Mouse (Mus musculus): ENCODE results near the gene Avl9.

Avl9 gene

DNA sequence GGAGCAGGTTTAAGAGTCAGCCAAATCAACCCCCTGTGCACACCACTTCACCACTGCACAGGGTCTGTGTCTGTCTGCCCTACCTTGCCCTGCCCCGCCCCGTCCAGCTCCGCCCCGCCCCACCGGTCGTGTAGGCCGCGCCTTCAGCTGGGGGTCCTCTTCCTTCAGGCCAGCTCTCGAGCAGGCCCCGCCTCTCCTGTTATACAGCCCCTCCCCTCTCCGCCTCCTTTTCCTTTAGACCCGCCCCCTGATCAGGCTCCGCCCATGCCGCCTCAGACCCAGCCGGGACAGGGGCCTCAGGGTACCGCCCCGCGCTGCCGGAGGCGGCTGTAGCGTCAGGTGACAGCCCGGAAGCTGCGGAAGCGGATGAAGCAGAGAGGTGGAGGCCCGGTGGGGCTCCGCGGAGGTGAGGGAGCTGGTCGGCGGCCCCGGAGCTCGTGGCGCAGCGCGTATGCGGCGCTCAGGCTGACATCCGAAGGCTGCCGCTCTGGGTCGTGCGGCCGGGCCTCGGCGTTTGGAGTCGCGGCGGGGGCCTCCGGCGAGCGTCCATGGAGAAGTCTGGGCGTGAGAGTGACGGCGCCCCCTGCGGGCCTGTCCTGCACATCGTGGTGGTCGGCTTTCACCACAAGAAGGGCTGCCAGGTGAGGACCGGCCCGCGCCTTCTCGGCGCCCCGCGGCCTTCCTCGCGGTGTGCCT lies at the start of gene Avl9:
TSS of gene Avl9 (plus strand) at position 326 of the 696 bp plus-strand sequence.
- peak; percentile 95 for DNase-seq (ENCODE audit: low spot score)

DNA sequence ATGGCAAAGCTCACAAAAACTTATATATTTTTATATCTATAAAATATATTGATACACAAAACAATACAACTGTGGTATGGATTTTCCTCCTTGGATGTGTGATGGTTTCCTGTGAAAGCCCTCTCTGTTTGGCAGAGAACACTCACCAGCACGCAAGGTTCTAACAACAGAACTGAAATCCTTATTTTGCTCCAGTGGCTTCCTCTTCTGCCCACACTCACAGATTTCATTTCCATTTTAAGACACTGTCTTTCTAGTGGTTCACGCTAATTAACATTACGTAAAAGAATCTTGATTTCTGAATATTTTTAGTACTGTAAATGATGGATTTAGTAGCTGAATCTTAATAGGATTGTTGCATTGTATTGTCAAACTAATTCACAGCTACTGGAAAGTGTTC lies 26.5 kb upstream of the Avl9 start:
- no peak for DNase-seq (ENCODE audit: low spot score)

DNA sequence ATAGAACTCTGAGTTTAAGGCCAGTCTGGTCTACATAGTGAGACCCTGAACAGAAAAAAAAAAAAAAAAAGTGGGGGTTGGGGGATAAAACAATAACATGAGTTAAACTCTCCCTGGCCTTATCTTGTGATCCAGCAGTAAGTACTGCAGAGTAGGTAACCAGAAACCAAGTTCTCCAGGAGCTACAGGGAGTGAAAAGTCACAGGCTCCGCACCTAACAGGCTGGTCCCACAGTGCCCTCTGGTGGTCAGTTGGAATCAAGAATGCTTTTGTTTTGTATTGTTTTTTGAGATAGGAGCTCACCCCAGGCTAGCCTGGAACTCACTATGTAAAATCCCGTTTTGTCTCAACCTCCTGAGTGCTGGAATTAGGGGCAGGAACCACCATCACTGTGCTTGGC lies 23.5 kb upstream of the Avl9 start:
- peak; percentile 56 for DNase-seq (ENCODE audit: low spot score)

DNA sequence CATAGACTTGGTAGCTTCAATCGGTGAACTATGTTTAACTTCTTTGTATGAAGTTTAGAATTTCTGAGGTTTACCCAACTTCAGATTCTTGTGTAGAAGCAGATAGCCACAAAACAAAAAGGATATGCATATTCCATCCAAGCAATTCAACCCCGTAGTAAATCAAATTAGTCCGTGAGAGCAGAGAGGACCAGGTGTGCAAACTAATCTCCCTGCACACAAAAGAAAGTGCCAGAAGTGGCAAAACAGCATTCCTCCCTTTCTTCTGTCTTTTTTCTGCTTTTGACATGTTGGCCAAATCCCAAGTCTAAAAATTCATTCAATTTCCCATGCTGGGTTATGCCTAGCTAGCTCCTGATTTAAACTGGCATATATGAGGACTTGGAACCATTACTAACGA lies 22.3 kb upstream of the Avl9 start:
- no peak for DNase-seq (ENCODE audit: low spot score)

DNA sequence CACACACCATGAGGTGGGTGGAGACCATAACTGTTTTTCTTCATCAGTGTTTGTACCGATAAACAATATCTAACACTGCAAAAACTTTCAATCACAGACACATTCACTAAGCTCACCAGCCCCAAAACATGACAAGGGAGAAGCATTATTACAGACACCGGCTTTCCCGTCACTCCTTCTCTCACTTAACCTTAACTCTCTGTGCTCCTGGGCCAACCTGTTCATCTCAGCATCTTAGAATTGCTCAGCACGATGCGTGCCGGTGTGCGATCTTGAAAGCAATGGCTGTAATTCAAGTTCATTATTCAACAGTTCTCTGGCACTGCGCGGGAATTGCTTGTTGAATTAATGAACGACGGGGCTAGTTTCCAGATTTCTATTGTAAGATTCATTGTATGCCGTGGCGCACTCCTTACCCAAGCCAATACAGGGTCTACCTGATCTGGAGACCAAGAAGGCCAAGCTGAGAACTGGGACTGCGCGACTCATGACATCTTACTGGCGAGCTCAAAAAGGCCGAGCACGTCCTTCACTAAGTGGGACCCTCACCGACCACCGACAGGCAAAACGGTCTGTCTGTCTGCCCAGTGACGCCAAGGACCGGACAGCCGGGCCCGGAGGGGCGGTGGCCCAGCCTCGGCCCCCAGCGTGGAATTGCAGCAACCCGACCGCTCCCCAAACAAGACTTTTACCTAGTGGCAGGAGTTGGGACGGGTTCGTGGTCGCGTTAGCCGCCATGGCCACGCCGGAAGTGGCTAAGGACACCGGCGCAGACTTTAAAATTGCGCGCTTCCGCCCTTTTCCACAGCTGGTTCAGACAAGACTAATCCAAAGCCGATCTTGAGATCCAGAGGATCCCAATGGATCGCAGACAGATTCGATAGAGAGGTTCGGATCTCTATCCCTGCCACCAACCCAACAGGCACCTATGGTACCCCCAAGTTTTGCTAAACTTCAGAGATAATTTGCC lies 10.5 kb upstream of the Avl9 start, which contains the start of gene Lsm5:
TSS of gene Lsm5 (minus strand) at position 780 of the 970 bp plus-strand sequence.
- DNase-seq (ENCODE audit: low spot score), result peak; percentile 93

DNA sequence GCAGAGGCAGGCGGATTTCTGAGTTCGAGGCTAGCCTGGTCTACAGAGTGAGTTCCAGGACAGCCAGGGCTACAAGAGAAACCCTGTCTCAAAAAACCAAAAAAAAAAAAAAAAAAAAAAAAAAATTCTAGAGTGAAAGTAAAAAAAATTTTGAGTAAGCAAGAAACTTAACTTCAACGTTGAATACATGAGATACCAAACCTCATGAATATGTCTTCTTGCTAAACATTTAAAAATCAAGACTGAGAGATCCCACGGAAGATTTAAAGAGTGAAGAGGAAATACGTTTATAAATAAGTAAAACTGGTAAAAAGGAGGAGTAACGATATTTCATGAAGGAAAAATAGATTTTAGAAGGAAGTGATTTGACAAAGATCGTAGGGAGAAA lies 519 bp upstream of the Avl9 start:
- no peak for DNase-seq (ENCODE audit: low spot score)

DNA sequence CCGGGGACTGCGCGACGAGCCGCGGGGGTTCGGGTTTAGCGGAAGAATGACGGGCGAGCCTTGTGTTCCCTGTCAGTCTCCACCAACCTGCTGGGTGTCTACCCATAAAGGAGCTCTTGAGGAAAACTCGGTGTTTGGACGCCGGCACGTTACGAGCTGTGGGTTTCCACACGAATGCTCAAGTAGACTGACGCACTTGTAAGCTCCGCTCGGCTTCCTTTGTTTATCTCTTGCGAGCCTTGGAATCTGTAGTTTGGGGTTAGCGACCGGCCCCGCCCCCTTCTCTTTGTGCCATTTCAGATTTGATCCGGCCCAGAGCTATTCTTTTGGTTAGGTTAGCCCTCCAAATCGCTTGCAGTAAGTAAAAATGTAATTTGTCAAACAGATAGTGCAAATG lies 569 bp downstream of the Avl9 start:
- DNase-seq (ENCODE audit: low spot score), result peak; percentile 70

DNA sequence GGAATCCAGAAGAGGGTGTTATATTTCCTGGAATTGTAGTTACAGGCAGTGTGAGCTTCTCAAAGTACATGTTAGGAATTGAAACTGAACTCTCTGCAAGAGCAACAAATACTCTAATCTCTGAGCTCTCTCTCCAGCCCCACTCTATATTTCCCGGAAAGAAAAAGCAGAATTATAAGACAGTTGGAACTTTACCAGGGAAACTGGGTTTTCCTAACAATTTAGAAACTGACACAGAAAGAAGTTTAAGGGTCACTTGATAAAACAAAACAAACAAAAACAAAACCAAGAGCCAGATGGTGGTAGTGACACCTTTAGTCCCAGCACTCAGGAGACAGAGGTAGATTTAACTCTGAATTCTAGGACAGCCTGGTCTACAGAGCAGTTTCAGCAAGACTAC lies 4.4 kb downstream of the Avl9 start:
- DNase-seq (ENCODE audit: low spot score), result no peak

DNA sequence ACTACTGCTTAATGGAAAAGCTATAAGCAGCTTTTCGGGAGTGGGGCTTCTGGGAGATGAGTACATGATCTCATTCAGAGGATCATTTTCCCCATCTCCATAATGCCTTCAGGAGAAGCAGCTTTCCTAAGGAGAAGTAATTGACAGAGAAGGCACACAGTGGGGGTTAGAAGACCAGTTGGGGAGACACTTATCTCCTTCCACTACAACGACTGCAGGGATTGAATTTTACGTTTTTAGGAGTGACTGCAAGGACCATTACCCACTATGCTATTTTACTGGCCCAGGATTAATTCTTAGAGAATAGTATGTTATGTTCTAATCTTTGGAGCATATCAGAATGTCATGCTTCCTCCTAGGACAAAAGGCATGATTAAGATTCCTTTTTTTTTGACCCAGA lies 6.2 kb downstream of the Avl9 start:
- no peak for DNase-seq (ENCODE audit: low spot score)

DNA sequence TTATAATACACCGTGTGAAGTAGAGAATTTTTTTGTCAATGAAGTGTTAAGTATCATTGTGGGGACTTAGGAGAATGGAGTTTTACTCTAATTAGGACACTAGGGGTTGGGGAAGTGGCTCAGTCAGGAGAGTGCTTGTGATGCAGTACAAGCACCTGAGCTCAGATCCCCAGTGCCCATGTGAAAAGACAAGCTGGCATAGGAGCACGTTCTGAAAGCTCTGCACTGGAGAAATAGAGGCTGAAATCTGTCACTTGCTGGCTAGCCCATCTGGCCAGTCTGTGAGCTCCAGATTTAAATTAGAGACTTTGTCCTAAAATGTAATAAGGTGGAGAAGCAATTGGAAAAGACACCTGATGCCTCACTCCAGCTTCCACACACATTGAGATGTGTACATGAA lies 17.8 kb downstream of the Avl9 start:
- DNase-seq (ENCODE audit: low spot score), result no peak

DNA sequence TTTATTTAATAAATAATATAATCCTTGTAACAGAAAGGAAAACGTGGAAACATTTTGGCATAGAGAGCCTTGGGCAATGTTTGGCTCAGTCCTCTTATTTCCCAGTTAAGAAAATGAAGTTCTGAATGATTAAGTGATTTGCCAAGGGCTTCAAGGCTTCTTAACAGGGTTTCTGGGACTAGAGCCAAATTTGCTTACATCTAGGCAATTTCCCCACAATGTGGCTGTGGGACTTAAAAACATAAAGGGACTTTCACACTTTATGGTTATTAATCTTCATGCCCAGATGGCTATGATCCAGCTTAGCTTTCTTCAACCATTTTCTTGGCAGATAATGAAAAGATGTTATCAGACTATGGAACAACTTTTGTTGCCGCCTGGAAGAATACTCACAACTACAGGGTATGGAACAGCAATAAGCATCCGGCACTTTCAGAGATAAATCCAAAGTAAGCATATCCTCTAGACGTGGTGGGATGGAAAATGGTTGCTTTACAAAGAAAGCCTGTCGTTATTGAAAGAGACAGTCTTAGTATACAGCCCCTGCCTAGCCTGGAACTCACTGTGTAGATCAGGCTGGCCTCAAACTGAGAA lies 31.3 kb downstream of the Avl9 start:
- peak; percentile 84 for DNase-seq (ENCODE audit: low spot score)

DNA sequence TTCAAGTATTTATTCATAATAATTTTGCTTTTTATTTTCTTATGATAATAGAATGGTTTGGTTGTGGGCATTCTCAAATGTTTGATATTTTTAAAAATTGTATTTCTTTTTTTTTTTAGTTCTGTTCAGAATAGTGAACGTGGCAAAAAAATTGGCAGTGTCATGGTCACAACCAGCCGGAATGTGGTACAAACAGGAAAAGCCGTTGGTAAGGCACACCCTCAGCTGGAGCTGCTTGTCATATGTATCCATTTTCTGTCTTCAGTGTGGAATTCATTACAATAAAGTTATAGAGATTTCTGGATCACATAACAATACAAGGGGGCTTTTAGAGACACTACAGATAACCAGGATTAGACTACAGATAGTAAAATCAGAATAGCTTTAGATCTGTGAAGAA lies 39.0 kb downstream of the Avl9 start:
- DNase-seq (ENCODE audit: low spot score), result no peak

DNA sequence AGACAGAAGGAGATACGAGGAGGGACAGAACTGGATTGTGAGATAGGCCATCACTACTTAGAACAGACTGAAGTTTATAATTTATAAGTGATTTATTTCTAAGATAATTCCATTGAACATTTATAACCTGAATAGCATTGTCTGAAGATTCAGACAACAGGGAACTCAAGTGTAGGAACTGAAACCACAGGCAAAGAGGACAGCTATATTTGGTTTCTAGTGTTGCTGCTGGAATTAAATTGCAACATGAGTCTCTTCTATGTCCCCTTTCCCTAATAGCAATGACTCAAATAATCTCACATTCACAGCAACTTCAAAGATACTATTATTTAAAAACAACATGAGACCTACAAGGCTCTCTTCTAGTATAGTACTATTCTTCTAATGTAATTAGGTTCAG lies 41.4 kb downstream of the Avl9 start:
- no peak for DNase-seq (ENCODE audit: low spot score)

DNA sequence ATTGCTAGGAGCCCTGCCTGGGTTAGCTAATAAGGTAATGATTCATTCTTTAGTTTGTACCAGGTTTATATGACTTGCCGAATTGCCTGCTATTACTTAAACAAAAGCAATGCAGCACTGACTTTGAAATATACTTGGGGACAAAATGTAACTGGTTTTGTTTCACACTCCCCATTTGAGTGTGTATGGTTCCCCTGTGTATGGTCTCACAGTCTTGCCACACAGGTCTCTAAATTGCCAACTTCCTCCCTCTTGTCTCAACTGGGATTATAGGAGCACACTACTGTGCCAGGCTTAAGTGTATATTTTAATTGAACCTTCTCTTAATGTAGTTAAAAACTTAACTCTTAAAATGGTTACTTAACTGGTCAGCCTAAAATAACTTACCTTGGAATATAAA lies 44.6 kb downstream of the Avl9 start:
- no peak for DNase-seq (ENCODE audit: low spot score)

DNA sequence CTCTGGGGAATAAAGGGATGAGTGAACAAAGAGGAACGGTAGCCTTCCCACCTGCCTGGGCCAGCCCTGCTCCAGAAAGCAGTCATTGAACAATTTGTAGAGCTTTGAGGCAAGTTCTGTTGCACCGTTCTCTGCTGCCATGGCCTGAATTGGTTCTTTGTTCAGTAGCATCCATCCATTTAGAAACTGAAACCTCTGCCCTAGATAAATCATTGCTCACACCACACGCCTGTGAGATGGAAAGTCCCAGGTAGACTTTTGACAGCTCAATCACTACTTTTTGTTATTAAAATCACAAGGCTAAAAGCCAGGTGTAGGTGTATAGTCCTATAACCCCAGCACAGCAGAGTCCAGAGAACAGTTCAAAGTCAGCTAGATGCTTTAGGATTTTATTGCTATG lies 50.6 kb downstream of the Avl9 start:
- no peak for DNase-seq (ENCODE audit: low spot score)

DNA sequence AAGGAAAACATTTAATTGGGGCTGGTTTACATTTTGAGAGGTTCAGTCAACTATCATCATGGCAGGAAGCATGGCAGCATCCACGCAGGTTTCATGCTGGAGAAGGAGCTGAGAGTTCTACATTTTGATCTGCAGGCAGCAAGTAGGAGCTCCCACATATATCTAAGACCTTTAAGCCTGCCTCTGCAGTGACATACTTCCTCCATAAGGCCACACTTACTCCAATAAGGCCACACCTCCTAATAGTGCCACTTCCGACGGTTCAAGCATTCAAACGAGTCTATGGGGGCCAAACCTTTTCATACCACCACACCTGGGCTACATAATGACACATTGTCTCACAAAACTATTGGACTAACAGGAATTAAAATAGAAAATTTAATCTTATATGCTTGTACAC lies 51.0 kb downstream of the Avl9 start:
- no peak for DNase-seq (ENCODE audit: low spot score)

DNA sequence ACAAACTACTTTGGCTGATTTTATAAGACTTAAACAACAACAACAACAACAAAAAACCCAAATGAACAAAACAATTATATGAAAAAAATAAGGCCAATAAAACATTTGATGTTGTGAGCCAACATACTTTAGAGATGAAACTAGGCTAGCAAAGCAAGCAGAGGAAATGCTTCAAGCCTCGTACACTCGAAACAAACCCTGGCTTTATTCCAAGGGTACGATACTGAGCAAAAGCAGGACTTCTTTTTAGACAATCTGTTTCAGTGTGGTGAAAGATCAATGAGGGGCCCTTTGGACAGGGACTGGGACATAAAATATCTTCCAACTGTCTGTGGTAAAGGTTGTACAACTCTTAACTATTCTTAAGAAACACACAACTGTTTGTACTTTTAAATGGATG lies 61.1 kb downstream of the Avl9 start:
- peak; percentile 24 for DNase-seq (ENCODE audit: low spot score)

DNA sequence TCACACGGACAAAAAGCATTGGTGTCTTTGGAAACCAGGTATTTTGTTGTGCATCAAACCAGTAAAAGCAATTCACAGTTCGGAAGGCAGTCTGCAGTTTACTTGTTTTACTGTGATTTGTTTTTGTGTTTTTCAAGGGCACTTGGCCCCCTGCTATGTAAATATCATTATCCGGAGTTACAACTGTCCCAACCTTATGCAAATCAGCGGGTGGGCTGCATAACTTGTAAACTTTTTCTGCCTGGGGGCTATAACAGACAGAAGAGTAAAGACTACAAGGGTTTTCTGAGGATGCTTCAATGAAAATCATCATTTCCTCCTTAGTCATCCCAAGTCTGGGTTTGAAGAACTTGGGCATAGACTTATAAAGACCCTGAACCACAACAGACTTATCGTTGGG lies 64.9 kb downstream of the Avl9 start:
- DNase-seq (ENCODE audit: low spot score), result no peak

DNA sequence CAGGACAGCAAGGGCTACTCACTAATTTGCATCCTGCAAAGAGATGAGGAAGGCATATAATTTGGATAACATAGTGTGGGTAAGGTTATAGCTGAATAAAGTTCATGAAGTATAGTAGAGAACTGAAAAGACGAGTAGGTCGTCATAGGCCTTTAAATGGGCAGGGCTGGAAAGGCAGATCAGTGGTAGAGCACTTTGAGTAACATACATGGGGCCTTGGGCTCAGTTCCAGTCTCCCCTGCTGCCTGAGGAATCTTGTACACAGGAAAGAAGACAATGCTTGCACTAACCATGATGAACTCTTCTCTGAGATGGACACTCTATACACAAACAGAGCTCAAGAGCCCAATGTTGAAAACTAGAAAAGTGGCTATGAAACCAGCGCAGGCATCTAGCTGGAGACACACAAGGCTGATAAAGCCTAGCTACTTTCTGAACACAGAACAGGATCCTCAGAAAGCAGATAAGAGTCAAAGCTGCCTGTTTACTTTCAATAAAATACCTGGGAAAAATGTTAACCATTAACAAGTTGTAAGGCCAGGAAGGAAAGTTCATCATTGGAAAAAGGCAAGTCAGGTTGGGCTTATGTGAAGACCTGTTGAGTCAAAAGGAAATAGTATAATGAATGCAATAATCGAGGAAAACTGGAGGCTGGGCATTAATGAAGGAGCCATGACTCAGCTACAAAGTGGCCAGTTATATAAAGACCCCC lies 69.0 kb downstream of the Avl9 start:
- DNase-seq (ENCODE audit: low spot score), result no peak

DNA sequence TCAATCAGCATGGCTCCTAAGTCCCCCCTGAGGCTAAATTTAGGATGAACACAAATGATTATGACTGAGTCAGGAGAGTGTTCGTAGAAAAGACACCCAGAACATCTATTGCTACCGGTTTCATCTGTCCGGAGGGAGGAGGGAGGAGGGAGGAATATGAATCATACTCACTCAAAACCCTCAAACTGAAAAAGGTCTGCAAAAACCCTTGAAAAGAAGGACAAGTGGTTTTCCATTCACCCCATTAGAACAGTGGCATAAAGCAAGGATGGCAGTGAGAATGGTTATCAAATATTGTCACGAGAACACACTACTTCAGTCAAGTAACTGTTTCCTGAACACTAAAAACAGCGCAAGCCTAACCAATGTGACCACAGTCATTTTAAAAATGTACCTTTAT lies 70.4 kb downstream of the Avl9 start:
- DNase-seq (ENCODE audit: low spot score), result no peak

DNA sequence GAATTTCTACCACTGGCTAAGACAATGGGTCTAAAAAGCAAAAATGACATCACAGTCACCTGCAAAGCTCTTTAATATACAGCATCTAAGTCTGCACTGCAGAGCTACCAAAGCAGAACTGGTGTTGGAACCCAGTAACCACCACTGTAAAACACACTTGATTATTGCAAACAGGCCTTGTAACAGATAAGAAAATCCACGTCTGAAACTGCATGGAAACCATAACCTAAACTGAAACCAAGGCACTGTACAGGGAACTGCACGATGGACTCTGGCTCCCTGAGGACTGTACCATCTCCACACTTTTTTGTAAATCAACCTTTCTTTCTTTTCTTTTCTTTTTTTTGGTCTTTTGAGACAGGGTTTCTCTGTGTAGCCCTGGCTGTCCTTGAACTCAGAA lies 73.0 kb downstream of the Avl9 start:
- DNase-seq (ENCODE audit: low spot score), result no peak

DNA sequence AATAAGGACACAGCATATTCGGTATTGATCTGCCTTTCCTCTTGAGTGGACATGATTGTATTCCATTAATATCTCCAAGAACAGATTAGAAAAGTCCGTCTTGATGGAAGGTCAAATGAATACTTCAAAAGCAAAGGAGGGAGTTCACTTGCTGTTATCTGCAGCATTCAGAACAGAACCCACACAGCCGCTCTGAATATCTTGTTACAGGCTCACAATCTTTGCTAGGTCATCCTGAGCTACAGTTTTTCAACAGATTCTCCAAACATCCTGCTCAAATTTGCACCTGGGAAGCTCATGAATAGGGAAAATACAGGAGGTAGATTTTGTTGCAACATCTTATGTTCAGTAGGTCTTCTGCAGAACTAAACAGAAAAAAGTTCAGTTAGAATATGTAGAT lies 74.6 kb downstream of the Avl9 start:
- no peak for DNase-seq (ENCODE audit: low spot score)

All from MN1 (cell line).